ENCODE assay signal across 8 mouse cellular contexts in the genomic region with DNA sequence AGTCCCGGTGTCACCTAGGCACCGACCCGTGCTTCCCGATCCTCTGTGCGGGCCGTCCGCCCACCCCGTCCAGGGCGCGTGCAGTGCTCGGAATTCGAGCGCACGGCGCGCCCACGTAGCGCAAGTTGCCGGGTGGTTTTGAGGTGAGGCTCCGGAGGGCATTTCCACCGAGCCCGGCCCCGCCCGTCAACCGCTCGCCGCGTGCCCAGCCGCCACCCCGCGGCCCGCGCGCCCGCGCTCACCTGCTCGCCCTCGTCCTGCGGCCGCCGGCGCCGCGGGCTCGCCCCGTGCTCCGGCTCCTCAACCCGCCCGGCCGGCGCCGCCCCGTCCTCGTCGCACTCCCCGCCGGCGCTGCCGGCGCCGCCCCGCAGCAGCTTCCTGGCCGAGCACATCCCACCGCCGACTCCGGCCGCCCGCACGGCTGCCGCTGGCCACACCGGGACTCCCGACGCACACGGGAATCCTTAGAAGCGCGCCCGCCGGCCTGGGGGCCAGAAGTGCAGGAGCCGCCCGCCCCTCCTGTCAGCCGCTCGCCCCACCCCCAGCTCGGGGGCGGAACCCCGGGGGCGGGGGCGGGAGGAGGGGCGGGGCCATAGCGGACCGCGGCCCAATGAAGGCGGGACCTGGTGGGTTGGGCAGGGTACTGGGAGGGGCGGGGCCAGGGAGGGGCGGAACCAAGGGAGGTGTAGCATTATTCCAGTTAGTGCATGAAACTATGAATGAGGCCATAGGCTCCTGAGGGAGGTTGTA. TPM values are rescaled to one million over a fixed set of nuclear protein-coding genes. Genes with fewer than 3 reads are reported as not detected.
DNase-seq lines count a peak whose midpoint lies in the region; ATAC-seq lines count a peak whose summit lies in the region.

A gene (minus strand): TSS at position 533 of the 750 bp plus-strand sequence.

- peak within 1 kb of the TSS; percentile 93 for H3K4me3 ChIP-seq in hindbrain, embryonic 16.5 days (ENCODE audit: low read length)

- no peaks in the 10 kb centered on the region for H3K36me3 ChIP-seq in hindbrain, embryonic 16.5 days (ENCODE audit: control insufficient read depth, insufficient read depth, low read length)

- H3K9me3 ChIP-seq in hindbrain, embryonic 16.5 days (ENCODE audit: control insufficient read depth, low read length) = no peaks in the 10 kb centered on the region

- under 1% methylated on average over 72 of the region's 94 CpGs for WGBS in hindbrain, embryonic 16.5 days

- H3K4me2 ChIP-seq in hindbrain, embryonic 16.5 days (ENCODE audit: low read length) = peak within 1 kb of the TSS; percentile 88

- peak; percentile 87 for DNase-seq in ZHBTc4 (ENCODE audit: low read depth, low spot score)
- peak; percentile 68 to 79 for DNase-seq in cerebellum, postnatal 36 days
- DNase-seq in gastrocnemius, adult 18-20 months (ENCODE audit: low spot score) = peak; percentile 83
- peak; percentile 52 to 68 for DNase-seq in left cerebral cortex, adult 8-10 months (ENCODE audit: low spot score in 2 of 2)
- peak; percentile 67 for DNase-seq in right cerebral cortex, adult 18-20 months
- peak; percentile 86 for DNase-seq in urinary bladder, adult 2 months (ENCODE audit: low spot score)

- H3K4me1 ChIP-seq in hindbrain, embryonic 16.5 days (ENCODE audit: control insufficient read depth, insufficient read depth, low read depth, low read length) = no peaks in the 10 kb centered on the region; the same call in 1 of the 2 replicates

- peak; percentile 96 for ATAC-seq in hindbrain, embryonic 16.5 days
- ATAC-seq in megakaryocyte, adult 5-6 weeks (ENCODE audit: poor library complexity, severe bottlenecking) = peak; percentile 78

- H3K9ac ChIP-seq in hindbrain, embryonic 16.5 days (ENCODE audit: low read depth, low read length) = peak within 1 kb of the TSS; percentile 82

- no peaks in the 10 kb centered on the region for H3K27me3 ChIP-seq in hindbrain, embryonic 16.5 days (replicated peaks; ENCODE audit: control insufficient read depth, insufficient read depth, low read length)

- H3K27ac ChIP-seq in hindbrain, embryonic 16.5 days (ENCODE audit: low read depth, low read length) = peak within 1 kb of the TSS; percentile 51

RNA-seq across cellular contexts. Expression of the gene that starts here (rescaled TPM):
- total RNA-seq in gastrocnemius, adult 18-20 months (2021) = 1 to 10 TPM; 3.0 to 3.3 TPM
- polyA plus RNA-seq in hindbrain, embryonic 16.5 days (2015; fragmentation: Nextera tagmentation; extraction: Ambion mirVana) = 5.4 and 7.6 TPM in 2 replicates
- 1 to 10 TPM; 3.3 to 3.9 (median 3.7) TPM for total RNA-seq in left cerebral cortex, adult 8-10 months (2022)
- total RNA-seq in megakaryocyte, adult 5-6 weeks (2015) = 53.1 and 59.7 TPM in 2 replicates
- total RNA-seq in megakaryocyte, adult 5-6 weeks (2017) = 31.8 and 35.9 TPM in 2 replicates
- polyA plus RNA-seq in urinary bladder, adult 2 months (2012; rRNA removed) = 17.5 and 18.3 TPM in 2 replicates

Comparison
In these comparisons a context has a peak if more than half of its experiments do, and no peak if none do; other contexts are left out.
1. Peak in every context shown above with its lines: DNase-seq, ATAC-seq, H3K4me3 ChIP-seq and H3K27ac ChIP-seq.
2. RNA of the gene that starts here (total RNA-seq): 31.8 to 59.7 TPM in megakaryocyte, adult 5-6 weeks; 3.3 to 3.9 TPM in left cerebral cortex, adult 8-10 months and 3.0 to 3.3 TPM in gastrocnemius, adult 18-20 months; every median in the first group is over 4 times any median in the second.